Mouse (Mus musculus) myocyte (in vitro differentiated cells): ENCODE measurements around the gene Cacna2d3.

Source experiments
- CEBPB ChIP-seq: IDR thresholded peaks from 2 replicates; pipeline ENCODE4 v1.6.1; 2011; ENCODE audit warnings: mild to moderate bottlenecking, moderate library complexity; ENCODE audit not compliant: poor library complexity, insufficient read depth, severe bottlenecking
- POLR2A ChIP-seq: IDR thresholded peaks from one replicate; pipeline ENCODE4 v1.6.1; 2011; ENCODE audit warnings: low read depth, mild to moderate bottlenecking, control low read depth, moderate library complexity; ENCODE audit not compliant: insufficient read length
- POLR2AphosphoS2 ChIP-seq: IDR thresholded peaks from one replicate; pipeline ENCODE4 v1.6.1; 2011; ENCODE audit warnings: low read depth, control low read depth; ENCODE audit not compliant: insufficient read length
- TCF3 ChIP-seq: IDR thresholded peaks from one replicate; pipeline ENCODE4 v1.6.1; 2011; ENCODE audit warnings: low read depth, control low read depth; ENCODE audit not compliant: insufficient read length

DNA sequence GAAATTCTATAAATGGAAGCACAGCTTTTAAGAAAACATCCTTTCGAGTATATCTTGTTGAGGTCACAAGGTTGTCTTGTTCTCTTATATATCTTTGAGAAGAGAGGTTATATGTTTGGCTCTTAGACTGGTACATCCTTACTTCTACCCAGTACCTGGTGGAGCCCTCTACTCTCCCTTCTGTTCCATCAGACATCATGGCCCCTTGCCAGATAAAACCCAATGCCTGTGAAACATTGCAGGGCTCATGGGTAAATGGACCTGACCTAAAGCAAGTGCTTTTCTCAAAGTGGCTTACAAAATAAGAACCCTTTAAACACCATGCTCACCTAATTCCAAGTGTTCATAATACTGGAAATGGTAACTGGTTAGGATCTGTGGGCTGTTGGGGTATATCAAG, 660.2 kb downstream of the Cacna2d3 start:
- TF ChIP-seq TCF3 (no peak), CEBPB (no peak), POLR2A (no peak), POLR2AphosphoS2 (no peak)
